Mouse (Mus musculus): ENCODE results near the gene Sarm1.
A peak's percentile ranks its signal among the peaks of the same experiment; 100 is the strongest.

- TF ChIP-seq CTCF (IDR thresholded peaks at IDR 0.05; ENCODE audit: borderline replicate concordance, insufficient read depth, low read length): no peak
- TF ChIP-seq POLR2A (IDR thresholded peaks at IDR 0.05; ENCODE audit: low read depth, low read length): peak; percentile 42; the same call in 1 of the 2 replicates
Measured at GRCm38 (mm10) chr11:78535376-78536079, 38.0 kb upstream of the Sarm1 start.

Data from embryonic fibroblast, embryonic 13.5 days (primary cell).